Mouse (Mus musculus) heart, adult 2 months (tissue): ENCODE measurements around the gene Me1. TPM values are rescaled to one million over a fixed set of nuclear protein-coding genes. Genes with fewer than 3 reads are reported as not detected.

Source experiments
- DNase-seq, 2 experiments: peaks; one replicate each; pipeline ENCODE4 v3.0.0; 2021
- H3K27ac ChIP-seq: fragments of 200-600 bp; 2 replicates; pipeline ENCODE4 v1.8.1; 2022
- H3K27me3 ChIP-seq: fragments of 200-500 bp; 2 replicates; pipeline ENCODE4 v1.6.1; 2012; ENCODE audit warnings: mild to moderate bottlenecking, low read length, inconsistent platforms, mixed read lengths; ENCODE audit not compliant: control insufficient read depth, insufficient read depth
- H3K36me3 ChIP-seq: fragments of 200-500 bp; 2 replicates; pipeline ENCODE4 v1.6.1; 2012; ENCODE audit warnings: low read length, inconsistent platforms; ENCODE audit not compliant: control insufficient read depth, insufficient read depth
- H3K4me1 ChIP-seq: fragments of 200-500 bp; 2 replicates; pipeline ENCODE4 v1.6.1; 2011; ENCODE audit warnings: low read length; ENCODE audit not compliant: control insufficient read depth, insufficient read depth
- H3K4me3 ChIP-seq: fragments of 200-600 bp; 2 replicates; pipeline ENCODE4 v1.8.1; 2022
- H3K79me2 ChIP-seq: fragments of 200-500 bp; replicated peaks from 2 replicates; pipeline ENCODE4 v1.6.1; 2012; ENCODE audit warnings: mild to moderate bottlenecking, inconsistent platforms, low read length, moderate library complexity, mixed read lengths; ENCODE audit not compliant: control insufficient read depth, insufficient read depth
- H3K9ac ChIP-seq: fragments of 200-500 bp; 2 replicates; pipeline ENCODE4 v1.6.1; 2012; ENCODE audit warnings: low read depth, mild to moderate bottlenecking, control low read depth, inconsistent platforms, low read length, mixed read lengths
- CTCF ChIP-seq: fragments of 200-600 bp; IDR thresholded peaks from 2 replicates; pipeline ENCODE4 v1.8.1; 2022; ENCODE audit warnings: antibody characterized with exemption, mild to moderate bottlenecking, moderate library complexity
- EP300 ChIP-seq: fragments of 200-500 bp; IDR thresholded peaks from 2 replicates; pipeline ENCODE4 v1.6.1; 2011; ENCODE audit warnings: low read depth, low read length, control low read depth; ENCODE audit not compliant: insufficient read depth
- POLR2A ChIP-seq: fragments of 200-500 bp; IDR thresholded peaks from 2 replicates; pipeline ENCODE4 v1.6.1; 2011; ENCODE audit warnings: mild to moderate bottlenecking, low read depth, low read length, control low read depth; ENCODE audit not compliant: insufficient read depth
- WGBS: fragments of 180-500 bp; shearing (Covaris S2); methylation state at CpG from one replicate; pipeline ENCODE4 v1.1.7; 2018; 5-methylcytosine and 5-hydroxymethylcytosine counted together
- intact Hi-C: fragments of 180-260 bp; cut with DNase I; formaldehyde crosslinking; loops from one replicate; pipeline ENCODE4 v1.15.1; 2025
- polyA plus RNA-seq: library from polyadenylated mRNA; depleted of rRNA; stranded (reverse); fragments of >200 nt; gene quantifications from 2 replicates; pipeline ENCODE4 v1.2.3, GENCODE M21; 2012
- total RNA-seq, 2 experiments: library from RNA; stranded (reverse); gene quantifications; 2 replicates each; pipeline ENCODE4 v1.2.3; 2021

The Me1 gene
- total and polyA plus RNA-seq, 3 experiments: 67.1 to 110 (median 100.0) TPM

GRCm38 (mm10) chr9:86725604-86726380, 30.0 kb upstream of the Me1 start:
- intact Hi-C loops: no loop called here
- 61% methylated on average over 7 of the region's 7 CpGs for WGBS
- no peak for DNase-seq
- H3K27ac ChIP-seq: no peak overlapping the region
- H3K9ac ChIP-seq: no peak overlapping the region
- no peak for TF ChIP-seq POLR2A
- no peak for TF ChIP-seq CTCF
- no peak for TF ChIP-seq EP300
- H3K79me2 ChIP-seq: no peaks in the 10 kb centered on the region
- no peaks in the 10 kb centered on the region for H3K4me1 ChIP-seq
- H3K27me3 ChIP-seq: no peaks in the 10 kb centered on the region
- H3K4me3 ChIP-seq: no peak overlapping the region
- H3K36me3 ChIP-seq: no peaks in the 10 kb centered on the region

- intact Hi-C loops: no loop called here
- 92% methylated on average over 4 of the region's 4 CpGs for WGBS
- H3K9ac ChIP-seq: no peak overlapping the region
- no peaks in the 10 kb centered on the region for H3K4me1 ChIP-seq
- no peaks in the 10 kb centered on the region for H3K36me3 ChIP-seq
- DNase-seq: no peak
- no peaks in the 10 kb centered on the region for H3K27me3 ChIP-seq
- no peak overlapping the region for H3K27ac ChIP-seq
- H3K79me2 ChIP-seq: no peaks in the 10 kb centered on the region
- H3K4me3 ChIP-seq: no peak overlapping the region
- no peak for TF ChIP-seq POLR2A
- TF ChIP-seq EP300: no peak
- TF ChIP-seq CTCF: no peak
Observed at GRCm38 (mm10) chr9:86725066-86725465, 29.3 kb upstream of the Me1 start.

- Histone ChIP-seq H3K36me3 (no peaks in the 10 kb centered on the region), H3K79me2 (no peaks in the 10 kb centered on the region), H3K9ac (no peak overlapping the region), H3K4me1 (no peaks in the 10 kb centered on the region), H3K4me3 (no peak overlapping the region), H3K27me3 (no peaks in the 10 kb centered on the region), H3K27ac (no peak overlapping the region)
- intact Hi-C loops: no loop called here
- 80% methylated on average over 2 of the region's 2 CpGs for WGBS
- TF ChIP-seq EP300 (no peak), POLR2A (no peak), CTCF (no peak)
- DNase-seq: no peak
Observed at GRCm38 (mm10) chr9:86720794-86721193, 25.0 kb upstream of the Me1 start.

GRCm38 (mm10) chr9:86720227-86720626, 24.5 kb upstream of the Me1 start:
- TF ChIP-seq EP300 (no peak), POLR2A (no peak), CTCF (no peak)
- no peaks in the 10 kb centered on the region for H3K36me3 ChIP-seq
- no peak overlapping the region for H3K4me3 ChIP-seq
- WGBS: 89% methylated on average over 5 of the region's 5 CpGs
- no peaks in the 10 kb centered on the region for H3K79me2 ChIP-seq
- intact Hi-C loops: no loop called here
- no peaks in the 10 kb centered on the region for H3K27me3 ChIP-seq
- H3K9ac ChIP-seq: no peak overlapping the region
- DNase-seq: no peak
- H3K27ac ChIP-seq: no peak overlapping the region
- no peaks in the 10 kb centered on the region for H3K4me1 ChIP-seq

- H3K9ac ChIP-seq: no peak overlapping the region
- no peak for DNase-seq
- H3K27me3 ChIP-seq: no peaks in the 10 kb centered on the region
- no peak overlapping the region for H3K27ac ChIP-seq
- TF ChIP-seq POLR2A (no peak), EP300 (no peak), CTCF (no peak)
- no peaks in the 10 kb centered on the region for H3K36me3 ChIP-seq
- H3K4me3 ChIP-seq: no peak overlapping the region
- no peaks in the 10 kb centered on the region for H3K79me2 ChIP-seq
- 64% methylated on average over 5 of the region's 5 CpGs for WGBS
- intact Hi-C loops: no loop called here
- H3K4me1 ChIP-seq: no peaks in the 10 kb centered on the region
Observed at GRCm38 (mm10) chr9:86717119-86717518, 21.4 kb upstream of the Me1 start.

GRCm38 (mm10) chr9:86716540-86716939, 20.8 kb upstream of the Me1 start:
- no peak for DNase-seq
- Histone ChIP-seq H3K4me1 (no peaks in the 10 kb centered on the region), H3K79me2 (no peaks in the 10 kb centered on the region), H3K4me3 (no peak overlapping the region), H3K27ac (no peak overlapping the region), H3K27me3 (no peaks in the 10 kb centered on the region), H3K36me3 (no peaks in the 10 kb centered on the region), H3K9ac (no peak overlapping the region)
- intact Hi-C loops: no loop called here
- 44% methylated on average over 2 of the region's 2 CpGs for WGBS
- TF ChIP-seq CTCF: no peak
